Mouse (Mus musculus) gastrocnemius, adult 18-20 months (tissue): ENCODE results near the gene Spata25. TPM values are rescaled to one million over a fixed set of nuclear protein-coding genes. Genes with fewer than 3 reads are reported as not detected.

ENCODE experiments used
- DNase-seq: peaks from one replicate; pipeline ENCODE4 v3.0.0; 2021; ENCODE audit warnings: low spot score
- total RNA-seq, 2 experiments: library from RNA; stranded (reverse); gene quantifications; 2 replicates each; pipeline ENCODE4 v1.2.3; 2021

Gene Spata25
- total RNA-seq, 2 experiments from 2014 or later: not detected

DNA sequence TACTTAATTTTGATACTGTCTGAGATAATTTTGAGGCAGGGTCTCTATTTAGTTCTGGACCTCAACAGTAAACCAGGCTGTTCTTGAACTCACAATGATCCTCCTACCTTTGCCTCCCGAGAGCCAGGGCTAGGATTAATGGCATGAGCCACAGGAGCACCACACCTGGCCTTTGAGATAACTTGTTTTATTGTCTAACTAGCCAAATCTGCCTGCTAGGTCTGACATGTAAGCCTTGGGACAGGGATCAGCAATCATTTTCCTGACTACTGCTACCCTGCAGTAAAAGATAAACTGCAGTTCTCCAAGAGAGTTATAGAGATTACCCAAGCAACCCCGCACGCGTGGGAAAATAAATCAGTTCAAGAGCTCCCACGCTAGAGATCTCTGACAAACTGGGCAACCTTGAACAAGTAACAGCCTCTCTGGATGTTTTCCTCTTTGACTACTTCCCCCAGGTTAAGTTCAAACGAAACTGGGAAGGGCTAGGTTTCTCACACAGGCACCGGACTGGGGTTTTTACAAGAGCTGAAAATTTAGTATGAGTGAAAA is 43.4 kb downstream of the Spata25 start:
- DNase-seq: no peak

DNA sequence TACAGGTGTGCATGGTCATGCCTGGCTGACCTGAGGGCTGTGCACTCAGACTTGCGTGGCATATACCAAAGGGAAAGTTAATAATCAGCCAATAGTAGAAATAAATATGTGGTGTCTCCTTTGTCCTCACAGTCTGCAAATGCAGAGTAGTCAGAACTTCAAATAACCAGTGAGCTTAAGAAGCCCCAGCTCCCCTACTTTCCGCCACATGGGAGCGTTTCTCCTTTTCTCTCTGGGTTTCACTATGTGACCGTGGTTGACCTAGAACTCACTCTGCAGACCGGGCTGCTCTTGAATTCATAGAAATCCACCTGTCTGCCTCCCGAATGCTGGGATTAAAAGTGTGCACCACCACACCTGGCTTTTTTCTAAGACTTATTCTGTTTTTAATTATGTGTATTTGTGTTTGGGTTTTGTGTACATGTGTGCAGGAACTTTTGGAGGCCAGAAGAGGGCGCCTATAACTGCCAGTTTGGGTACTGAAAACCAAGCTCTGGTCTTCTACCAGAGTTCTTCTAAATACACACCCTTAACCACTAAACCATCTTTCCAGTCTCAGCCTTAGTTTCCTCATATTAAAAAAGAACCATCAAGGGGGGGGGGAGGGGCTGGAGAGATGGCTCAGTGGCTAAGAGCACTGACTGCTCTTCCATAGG is 44.3 kb downstream of the Spata25 start:
- no peak for DNase-seq

DNA sequence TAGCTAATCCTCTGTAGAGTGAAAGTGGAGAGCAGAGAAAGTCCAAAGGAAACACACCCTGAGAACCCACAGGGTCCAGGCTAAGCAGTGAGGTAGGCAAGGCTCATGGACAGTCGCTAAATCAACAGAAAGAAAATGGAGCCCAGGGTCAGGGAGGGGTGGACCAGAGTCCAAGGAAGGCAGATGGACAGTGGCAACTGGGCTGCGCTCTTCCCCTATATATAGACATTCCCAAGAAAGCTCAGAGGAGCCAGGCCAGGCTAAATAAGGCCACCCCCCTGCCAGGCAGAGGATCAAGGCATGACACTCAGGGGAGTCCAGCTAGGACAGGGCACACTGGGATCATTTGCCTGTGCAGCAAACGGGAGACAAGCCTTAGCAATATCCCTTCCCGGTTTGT is 46.5 kb downstream of the Spata25 start:
- DNase-seq: peak; percentile 83

DNA sequence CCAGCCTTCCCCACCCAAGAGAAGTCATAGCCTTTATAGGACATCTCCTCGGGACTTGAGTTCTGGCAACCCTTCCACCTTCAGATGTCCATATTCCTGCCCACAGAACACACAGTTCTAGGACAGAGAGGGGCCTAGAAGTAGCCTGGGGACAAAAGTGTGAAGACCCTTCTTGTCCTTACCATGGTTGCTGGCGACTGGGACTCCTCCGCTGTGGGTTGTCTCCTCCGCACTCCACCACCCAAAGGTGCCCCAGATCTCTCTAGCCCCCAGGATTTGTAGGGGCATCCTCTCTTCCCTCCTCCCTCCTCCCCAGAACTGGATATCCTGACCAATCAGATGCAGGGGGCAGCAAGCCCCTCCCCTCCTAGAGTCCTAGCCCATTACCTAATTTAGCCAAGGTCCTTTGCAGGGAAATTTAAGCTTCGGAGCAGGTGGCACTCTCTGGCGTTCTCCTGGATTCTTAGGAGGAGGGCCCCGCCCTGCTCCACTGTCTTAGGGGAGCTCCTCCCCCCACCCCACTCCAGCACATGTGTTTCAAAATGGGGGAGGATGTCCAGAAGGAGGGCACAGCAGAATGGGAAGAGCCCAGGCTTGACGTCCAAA is 48.8 kb downstream of the Spata25 start, which contains the start of gene Tnnc2:
Gene Tnnc2 (minus strand): TSS at position 487 of the 606 bp plus-strand sequence.
- DNase-seq: peak; percentile 85

DNA sequence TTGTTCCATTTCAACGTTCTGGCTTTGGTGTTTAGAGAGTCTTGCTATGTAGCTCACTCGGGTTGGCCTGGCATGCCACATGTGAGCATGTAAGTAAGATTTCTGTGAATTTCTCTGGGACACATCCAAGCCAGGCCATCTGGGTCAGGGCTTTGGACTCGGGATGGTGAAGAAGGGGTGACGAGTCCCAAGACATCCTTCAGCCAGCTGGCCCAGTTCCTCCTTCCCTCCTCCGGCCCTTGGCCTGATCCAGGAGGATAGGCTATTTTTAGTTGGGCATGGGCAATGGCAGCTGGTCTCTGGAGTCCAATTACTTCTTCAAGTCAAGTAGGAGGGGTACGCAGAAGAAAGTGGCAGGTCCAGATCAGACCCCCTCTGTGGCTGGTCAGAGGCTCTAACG is 49.5 kb downstream of the Spata25 start:
- peak; percentile 84 for DNase-seq

DNA sequence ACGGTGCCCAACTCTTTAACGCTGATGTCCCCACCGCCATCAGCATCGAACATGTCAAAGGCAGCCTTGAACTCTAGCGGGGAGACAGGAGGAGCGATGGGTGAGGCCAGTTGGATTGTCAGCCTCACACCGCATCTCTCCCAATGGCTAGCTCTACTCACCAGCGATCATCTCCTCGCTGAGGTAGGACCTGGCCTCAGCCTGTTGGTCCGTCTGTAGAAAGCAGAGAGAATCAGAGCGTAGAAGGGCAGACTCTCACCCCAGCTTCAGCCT is 50.4 kb downstream of the Spata25 start:
- no peak for DNase-seq

DNA sequence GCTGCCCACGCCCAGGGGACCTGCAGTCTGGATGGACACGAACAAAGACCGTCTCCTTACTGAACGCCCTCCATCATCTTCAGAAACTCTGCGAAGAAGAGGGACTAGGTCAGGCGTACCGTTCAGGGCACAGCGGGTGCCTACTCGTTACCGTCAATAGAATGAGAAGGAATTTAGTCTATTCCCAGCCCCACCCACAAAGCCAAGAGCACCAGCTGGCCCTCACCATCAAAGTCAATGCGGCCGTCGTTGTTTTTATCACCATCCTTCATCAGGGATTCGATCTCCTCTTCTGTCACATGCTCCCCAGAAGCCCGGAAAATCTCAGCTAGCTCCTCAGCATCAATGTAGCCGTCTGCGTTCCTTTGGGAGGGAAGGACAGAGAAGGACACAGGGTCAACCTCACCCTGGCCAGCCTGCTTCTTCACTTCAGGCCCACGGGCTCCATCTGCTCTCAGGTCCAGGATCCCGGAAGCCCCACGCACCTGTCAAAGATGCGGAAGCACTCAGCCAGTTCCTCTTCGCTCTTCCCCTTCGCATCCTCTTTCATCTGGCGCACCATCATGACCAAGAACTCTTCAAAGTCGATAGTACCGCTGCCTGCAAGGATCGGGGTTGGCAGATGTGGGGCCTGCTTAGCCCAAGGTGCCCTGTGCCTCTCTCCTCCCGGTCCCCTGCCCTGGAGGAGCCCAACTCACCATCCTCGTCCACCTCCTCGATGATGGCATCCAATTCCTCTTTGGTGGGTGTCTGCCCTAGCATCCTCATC is 50.9 kb downstream of the Spata25 start:
- no peak for DNase-seq

DNA sequence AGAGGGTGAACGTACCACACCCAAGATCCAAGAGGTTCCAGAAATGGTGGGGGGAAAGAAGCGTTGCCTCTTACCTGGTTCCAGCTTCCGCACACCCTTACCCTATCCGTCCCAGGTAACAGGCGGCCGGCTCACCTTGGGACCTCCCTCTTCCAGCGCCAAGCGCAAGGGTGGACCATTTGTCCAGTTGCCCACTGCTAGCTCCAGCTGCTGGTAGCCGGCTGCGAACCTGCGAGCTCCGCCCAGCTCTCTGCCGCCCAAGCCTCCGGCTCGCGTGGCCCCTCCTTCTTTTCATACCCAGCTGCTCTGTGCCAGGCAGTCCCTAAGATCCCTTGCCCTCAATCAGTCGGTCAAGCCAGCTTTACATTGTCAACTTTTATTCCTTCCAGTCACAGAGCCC is 51.5 kb downstream of the Spata25 start:
- DNase-seq: no peak

Other genes starting within 250 kb of the Spata25 start
- gene Wfdc6a, start 243.1 kb downstream of the Spata25 start, total RNA-seq: not detected
- not detected for gene Eppin, start 234.9 kb downstream of the Spata25 start, total RNA-seq
- not detected for gene Wfdc6b, start 215.0 kb downstream of the Spata25 start, total RNA-seq
- gene Wfdc8, start 214.9 kb downstream of the Spata25 start, total RNA-seq: not detected
- gene Wfdc16, start 189.7 kb downstream of the Spata25 start, total RNA-seq: not detected
- not detected for gene Wfdc10, start 172.5 kb downstream of the Spata25 start, total RNA-seq
- not detected for gene Wfdc9, start 172.0 kb downstream of the Spata25 start, total RNA-seq
- not detected for gene Wfdc11, start 154.4 kb downstream of the Spata25 start, total RNA-seq
- gene Wfdc13, start 143.4 kb downstream of the Spata25 start, total RNA-seq: not detected
- not detected for gene Spint4, start 130.0 kb downstream of the Spata25 start, total RNA-seq
- gene Spint5, start 113.2 kb downstream of the Spata25 start, total RNA-seq: not detected
- gene Wfdc3, start 82.6 kb downstream of the Spata25 start, total RNA-seq: not detected
- 10 to 100 TPM; 15.7 to 20.7 TPM for gene Dnttip1, start 82.6 kb downstream of the Spata25 start, total RNA-seq
- under 1 TPM; 0.41 to 0.50 TPM for gene Ube2c, start 58.6 kb downstream of the Spata25 start, total RNA-seq
- over 10,000 TPM; 18,106 to 19,583 TPM for gene Tnnc2, start 48.6 kb downstream of the Spata25 start, total RNA-seq
- 10 to 100 TPM; 20.0 to 24.3 TPM for gene Snx21, start 42.7 kb downstream of the Spata25 start, total RNA-seq
- gene Acot8, start 23.7 kb downstream of the Spata25 start, total RNA-seq: 1 to 10 TPM; 8.0 to 8.2 TPM
- 1 to 10 TPM; 1.5 TPM for gene Zswim3, start 23.4 kb downstream of the Spata25 start, total RNA-seq
- 1 to 10 TPM; 5.6 to 5.8 TPM for gene Zswim1, start 5.9 kb downstream of the Spata25 start, total RNA-seq
- 10 to 100 TPM; 51.3 to 55.9 TPM for gene Ctsa, start 4.3 kb upstream of the Spata25 start, total RNA-seq
- 10 to 100 TPM; 37.2 to 41.0 TPM for gene Neurl2, start 4.9 kb upstream of the Spata25 start, total RNA-seq
- gene Pltp, start 29.2 kb upstream of the Spata25 start, total RNA-seq: 10 to 100 TPM; 12.5 to 21.8 TPM
- gene Pcif1, start 50.8 kb upstream of the Spata25 start, total RNA-seq: 10 to 100 TPM; 26.3 to 28.6 TPM
- 1 to 10 TPM; 7.4 to 8.4 TPM for gene Zfp335, start 83.2 kb upstream of the Spata25 start, total RNA-seq
- under 1 TPM; 0.43 to 0.85 TPM for gene Mmp9, start 112.2 kb upstream of the Spata25 start, total RNA-seq
- gene Slc12a5, start 132.3 kb upstream of the Spata25 start, total RNA-seq: under 1 TPM; 0.40 to 0.55 TPM
- 10 to 100 TPM; 11.1 to 11.7 TPM for gene Ncoa5, start 206.3 kb upstream of the Spata25 start, total RNA-seq
- under 1 TPM; 0.28 to 0.41 TPM for gene Cd40, start 227.1 kb upstream of the Spata25 start, total RNA-seq